Mouse (Mus musculus): ENCODE results near the gene Uaca. TPM values are rescaled to one million over a fixed set of nuclear protein-coding genes. Genes with fewer than 3 reads are reported as not detected.
"Not testable (repeated sequence)": the region's sequence is repeated elsewhere in the genome, so short reads cannot be mapped to it uniquely, and the experiment has no call there.

The Uaca gene
- polyA plus RNA-seq, 1 experiment from 2014 or later, result 19.2 TPM

DNA sequence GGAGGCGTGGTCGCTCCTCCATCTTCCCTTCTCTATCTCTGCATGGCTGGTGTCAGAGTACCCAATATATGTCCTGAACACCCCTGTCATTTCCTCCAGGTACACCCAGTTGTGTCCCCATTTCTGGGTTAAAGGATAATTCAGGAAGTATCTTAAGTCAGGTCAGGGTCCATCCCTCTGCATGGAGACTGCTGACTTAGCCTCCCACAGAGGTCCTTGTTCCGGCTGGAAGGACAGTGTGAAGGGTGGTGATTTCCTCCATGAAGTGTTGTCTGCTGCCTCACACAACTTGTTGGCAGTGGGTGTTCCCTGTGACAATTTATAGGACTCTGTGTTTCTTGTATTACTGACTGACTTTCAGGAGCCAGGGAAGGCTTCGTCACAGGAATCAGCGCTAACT lies 23.2 kb downstream of the Uaca start:
- Histone ChIP-seq H3K4me2 (no peak overlapping the region), H3K4me1 (ENCODE audit: control insufficient read depth, insufficient read depth, low read length) (peaks cover 27% of the 10 kb centered on the region), H3K36me3 (ENCODE audit: control insufficient read depth, insufficient read depth, low read length) (no peaks in the 10 kb centered on the region), H3K9me3 (replicated peaks; ENCODE audit: control insufficient read depth, low read length) (no peaks in the 10 kb centered on the region), H3K9ac (ENCODE audit: low read depth, low read length) (no peak overlapping the region), H3K4me3 (ENCODE audit: low read depth, low read length) (no peak overlapping the region), H3K27ac (ENCODE audit: low read depth, low read length) (no peak overlapping the region), H3K27me3 (ENCODE audit: control insufficient read depth, insufficient read depth, low read length) (no peaks in the 10 kb centered on the region)
- ATAC-seq (replicated peaks; ENCODE audit: insufficient number of reproducible peaks, low FRiP score, low TSS enrichment), result no peak
- 79% methylated on average over 5 of the region's 5 CpGs for WGBS (ENCODE audit: insufficient replicate concordance)

DNA sequence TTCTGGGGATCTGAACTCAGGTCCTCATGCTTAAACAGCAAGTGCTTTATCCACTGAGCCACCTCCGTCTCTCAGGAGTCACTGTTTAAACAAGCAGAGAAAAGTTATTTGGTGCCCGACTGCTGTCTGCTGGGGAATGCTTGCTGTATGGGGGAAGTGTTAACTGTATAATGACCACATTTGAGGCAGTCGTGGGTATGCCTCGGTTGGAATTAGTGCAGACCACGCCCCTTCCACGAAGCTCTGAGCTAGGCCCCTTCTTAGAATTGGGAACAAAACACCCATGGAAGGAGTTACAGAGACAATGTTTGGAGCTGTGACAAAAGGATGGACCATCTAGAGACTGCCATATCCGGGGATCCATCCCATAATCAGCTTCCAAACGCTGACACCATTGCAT lies 24.2 kb downstream of the Uaca start:
- not testable (repeated sequence) for H3K27me3 ChIP-seq (ENCODE audit: control insufficient read depth, insufficient read depth, low read length); H3K36me3 ChIP-seq (ENCODE audit: control insufficient read depth, insufficient read depth, low read length); ATAC-seq (replicated peaks; ENCODE audit: insufficient number of reproducible peaks, low FRiP score, low TSS enrichment); H3K27ac ChIP-seq (ENCODE audit: low read depth, low read length); H3K4me3 ChIP-seq (ENCODE audit: low read depth, low read length); H3K9me3 ChIP-seq (replicated peaks; ENCODE audit: control insufficient read depth, low read length)
- H3K4me2 ChIP-seq, result peak overlapping the region; percentile 10; the same call in 1 of the 2 replicates
- peaks cover 17% of the 10 kb centered on the region for H3K4me1 ChIP-seq (ENCODE audit: control insufficient read depth, insufficient read depth, low read length)
- H3K9ac ChIP-seq (ENCODE audit: low read depth, low read length), result 0 out of 2 replicates have a peak overlapping the region, but pooled peaks have one; percentile 22
- WGBS (ENCODE audit: insufficient replicate concordance), result 43% methylated on average over 7 of the region's 8 CpGs

DNA sequence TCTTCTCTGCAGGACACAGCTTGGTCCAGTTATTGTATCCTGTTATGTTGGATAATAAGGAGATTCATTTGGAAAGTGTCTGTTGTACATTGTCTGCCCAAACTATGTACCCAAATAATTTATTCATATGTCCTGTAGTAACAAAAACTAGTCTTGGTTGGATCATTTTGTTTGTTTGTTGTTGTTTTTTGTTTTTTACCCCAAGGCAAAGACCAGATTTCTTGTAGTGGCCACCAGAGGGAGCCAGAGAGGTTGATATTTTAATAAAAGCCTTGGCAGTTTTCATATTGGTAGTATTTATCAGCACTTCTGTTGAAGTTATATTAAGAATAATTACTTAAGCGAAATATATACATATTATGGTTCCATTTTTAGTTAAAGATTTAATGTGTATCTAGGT lies 25.0 kb downstream of the Uaca start:
- Histone ChIP-seq H3K4me3 (ENCODE audit: low read depth, low read length) (no peak overlapping the region), H3K4me2 (no peak overlapping the region), H3K27ac (ENCODE audit: low read depth, low read length) (no peak overlapping the region), H3K9ac (ENCODE audit: low read depth, low read length) (no peak overlapping the region), H3K9me3 (replicated peaks; ENCODE audit: control insufficient read depth, low read length) (no peaks in the 10 kb centered on the region), H3K36me3 (ENCODE audit: control insufficient read depth, insufficient read depth, low read length) (no peaks in the 10 kb centered on the region; the same call in 1 of the 2 replicates), H3K4me1 (ENCODE audit: control insufficient read depth, insufficient read depth, low read length) (peaks cover 9% of the 10 kb centered on the region; the same call in 1 of the 2 replicates), H3K27me3 (ENCODE audit: control insufficient read depth, insufficient read depth, low read length) (no peaks in the 10 kb centered on the region)
- WGBS (ENCODE audit: insufficient replicate concordance), result 25% methylated on average over 1 of the region's 1 CpGs
- ATAC-seq (replicated peaks; ENCODE audit: insufficient number of reproducible peaks, low FRiP score, low TSS enrichment), result no peak

DNA sequence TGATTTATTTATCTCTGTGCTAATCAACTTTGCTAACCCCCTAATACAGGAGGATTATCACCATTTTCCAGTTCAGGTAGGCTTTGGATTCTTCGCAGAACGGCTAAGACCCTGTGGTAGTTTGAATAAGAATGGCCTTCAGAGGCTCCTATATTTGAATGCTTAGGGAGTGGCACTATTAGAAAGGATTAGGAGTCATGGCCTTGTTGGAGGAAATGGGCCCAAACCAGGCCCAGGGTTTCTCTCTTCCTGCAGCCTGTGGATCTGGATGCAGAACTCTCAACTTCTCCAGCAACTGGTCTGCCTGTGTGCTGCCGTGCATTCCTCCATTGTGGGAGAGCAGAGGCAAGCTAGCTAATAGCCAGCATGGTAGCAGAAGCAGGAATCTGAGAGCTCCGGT lies 27.2 kb downstream of the Uaca start:
- Histone ChIP-seq H3K27ac (ENCODE audit: low read depth, low read length) (no peak overlapping the region), H3K36me3 (ENCODE audit: control insufficient read depth, insufficient read depth, low read length) (no peaks in the 10 kb centered on the region; the same call in 1 of the 2 replicates), H3K4me1 (ENCODE audit: control insufficient read depth, insufficient read depth, low read length) (peaks cover 7% of the 10 kb centered on the region), H3K4me2 (no peak overlapping the region), H3K9me3 (replicated peaks; ENCODE audit: control insufficient read depth, low read length) (no peaks in the 10 kb centered on the region), H3K4me3 (ENCODE audit: low read depth, low read length) (no peak overlapping the region), H3K27me3 (ENCODE audit: control insufficient read depth, insufficient read depth, low read length) (no peaks in the 10 kb centered on the region), H3K9ac (ENCODE audit: low read depth, low read length) (no peak overlapping the region)
- ATAC-seq (replicated peaks; ENCODE audit: insufficient number of reproducible peaks, low FRiP score, low TSS enrichment), result no peak
- 87% methylated on average over 4 of the region's 4 CpGs for WGBS (ENCODE audit: insufficient replicate concordance)

DNA sequence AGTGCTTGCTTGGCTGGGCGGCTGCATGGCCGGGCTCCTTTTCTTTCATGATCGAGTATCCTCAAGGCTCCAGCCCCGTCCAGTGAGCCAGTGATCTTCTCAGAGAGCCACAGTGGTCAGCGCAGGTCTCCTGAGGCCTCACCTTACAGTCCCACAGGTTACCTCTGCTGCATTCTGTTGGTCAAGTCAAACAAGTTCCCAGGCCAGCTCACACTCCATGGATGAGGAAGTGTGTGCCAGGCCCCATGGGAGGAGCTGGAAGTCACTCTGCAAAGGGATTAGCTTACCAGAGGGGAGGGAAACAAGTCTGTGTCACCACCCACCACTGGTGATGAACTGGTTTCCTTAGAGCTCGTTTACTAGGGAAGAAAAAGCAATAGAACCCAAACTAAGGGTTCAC lies 28.3 kb downstream of the Uaca start:
- H3K27me3 ChIP-seq (ENCODE audit: control insufficient read depth, insufficient read depth, low read length), result no peaks in the 10 kb centered on the region
- 83% methylated on average over 6 of the region's 6 CpGs for WGBS (ENCODE audit: insufficient replicate concordance)
- H3K36me3 ChIP-seq (ENCODE audit: control insufficient read depth, insufficient read depth, low read length), result no peaks in the 10 kb centered on the region; the same call in 1 of the 2 replicates
- H3K4me3 ChIP-seq (ENCODE audit: low read depth, low read length), result no peak overlapping the region
- ATAC-seq (replicated peaks; ENCODE audit: insufficient number of reproducible peaks, low FRiP score, low TSS enrichment), result no peak
- H3K4me2 ChIP-seq, result no peak overlapping the region
- no peak overlapping the region for H3K9ac ChIP-seq (ENCODE audit: low read depth, low read length)
- no peak overlapping the region for H3K27ac ChIP-seq (ENCODE audit: low read depth, low read length)
- peaks cover 2% of the 10 kb centered on the region for H3K4me1 ChIP-seq (ENCODE audit: control insufficient read depth, insufficient read depth, low read length)
- no peaks in the 10 kb centered on the region for H3K9me3 ChIP-seq (replicated peaks; ENCODE audit: control insufficient read depth, low read length)

DNA sequence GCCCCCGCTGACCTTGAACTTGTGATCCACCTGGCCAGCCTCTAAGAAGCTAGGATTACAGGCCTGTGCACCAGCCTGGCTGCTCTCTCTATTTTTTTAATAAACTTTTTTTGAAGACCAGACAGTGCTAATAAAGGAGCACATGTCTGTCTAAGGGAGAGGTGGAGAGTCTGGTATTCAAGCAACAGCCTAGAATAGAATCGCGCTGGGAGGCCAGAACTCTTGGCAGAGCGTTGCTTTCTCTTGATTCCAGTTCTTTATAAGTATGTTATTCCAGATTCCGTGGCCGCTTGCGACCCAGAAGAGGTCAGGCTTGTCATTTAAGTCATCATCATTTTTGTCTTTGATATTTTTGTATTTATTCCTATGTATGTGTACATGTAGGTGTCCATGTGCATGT lies 31.2 kb downstream of the Uaca start:
- Histone ChIP-seq H3K27ac (ENCODE audit: low read depth, low read length) (no peak overlapping the region), H3K27me3 (ENCODE audit: control insufficient read depth, insufficient read depth, low read length) (no peaks in the 10 kb centered on the region), H3K36me3 (ENCODE audit: control insufficient read depth, insufficient read depth, low read length) (no peaks in the 10 kb centered on the region; the same call in 1 of the 2 replicates), H3K9me3 (replicated peaks; ENCODE audit: control insufficient read depth, low read length) (no peaks in the 10 kb centered on the region), H3K9ac (ENCODE audit: low read depth, low read length) (no peak overlapping the region), H3K4me1 (ENCODE audit: control insufficient read depth, insufficient read depth, low read length) (peaks cover 3% of the 10 kb centered on the region), H3K4me3 (ENCODE audit: low read depth, low read length) (no peak overlapping the region), H3K4me2 (no peak overlapping the region)
- no peak for ATAC-seq (replicated peaks; ENCODE audit: insufficient number of reproducible peaks, low FRiP score, low TSS enrichment)
- WGBS (ENCODE audit: insufficient replicate concordance), result 92% methylated on average over 7 of the region's 7 CpGs

DNA sequence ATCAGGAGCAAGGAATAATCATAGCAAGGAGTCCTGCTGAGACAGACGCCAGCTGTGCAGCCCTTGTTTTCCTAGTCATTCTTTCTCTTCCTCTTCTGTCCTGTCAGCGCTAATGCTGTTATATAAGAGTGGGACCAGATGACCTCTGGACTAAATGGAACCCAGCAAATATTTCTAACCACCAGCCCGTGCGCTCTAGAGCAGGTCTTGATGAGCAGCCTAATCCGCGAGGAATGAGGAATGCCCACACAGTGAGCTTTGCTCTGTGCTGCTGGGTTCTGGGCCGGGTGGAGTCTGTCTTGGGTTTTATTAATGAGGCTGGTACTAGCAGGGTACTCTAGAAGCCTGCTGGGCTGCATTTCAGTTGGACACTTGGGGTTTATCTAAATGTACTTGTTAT lies 32.4 kb downstream of the Uaca start:
- Histone ChIP-seq H3K36me3 (ENCODE audit: control insufficient read depth, insufficient read depth, low read length) (no peaks in the 10 kb centered on the region; the same call in 1 of the 2 replicates), H3K9ac (ENCODE audit: low read depth, low read length) (no peak overlapping the region), H3K9me3 (replicated peaks; ENCODE audit: control insufficient read depth, low read length) (no peaks in the 10 kb centered on the region), H3K27ac (ENCODE audit: low read depth, low read length) (no peak overlapping the region), H3K4me2 (no peak overlapping the region), H3K27me3 (ENCODE audit: control insufficient read depth, insufficient read depth, low read length) (no peaks in the 10 kb centered on the region), H3K4me1 (ENCODE audit: control insufficient read depth, insufficient read depth, low read length) (peaks cover 3% of the 10 kb centered on the region), H3K4me3 (ENCODE audit: low read depth, low read length) (no peak overlapping the region)
- 68% methylated on average over 7 of the region's 7 CpGs for WGBS (ENCODE audit: insufficient replicate concordance)
- no peak for ATAC-seq (replicated peaks; ENCODE audit: insufficient number of reproducible peaks, low FRiP score, low TSS enrichment)

DNA sequence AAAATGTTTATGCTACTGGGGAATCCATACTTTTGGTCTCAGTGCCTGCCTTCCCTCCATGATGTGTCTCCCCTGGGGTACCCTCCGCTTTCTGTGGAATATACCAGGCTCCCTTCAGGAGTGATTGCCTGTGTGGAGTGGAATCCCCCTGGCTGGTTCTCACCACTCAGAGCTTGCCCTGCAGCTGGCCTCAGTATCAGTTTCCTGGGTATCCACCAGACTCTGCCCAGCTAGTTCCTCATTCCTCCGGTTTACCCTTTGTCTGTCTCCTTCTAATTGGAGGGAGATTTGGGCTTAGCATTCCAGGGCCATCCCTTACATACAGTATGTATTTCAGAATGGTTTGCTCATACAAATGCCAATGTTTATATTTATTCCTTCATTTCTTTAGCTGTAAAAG lies 33.9 kb downstream of the Uaca start:
- ATAC-seq (replicated peaks; ENCODE audit: insufficient number of reproducible peaks, low FRiP score, low TSS enrichment), result no peak
- Histone ChIP-seq H3K27me3 (ENCODE audit: control insufficient read depth, insufficient read depth, low read length) (no peaks in the 10 kb centered on the region), H3K4me3 (ENCODE audit: low read depth, low read length) (no peak overlapping the region), H3K27ac (ENCODE audit: low read depth, low read length) (no peak overlapping the region), H3K9ac (ENCODE audit: low read depth, low read length) (no peak overlapping the region), H3K36me3 (ENCODE audit: control insufficient read depth, insufficient read depth, low read length) (no peaks in the 10 kb centered on the region; the same call in 1 of the 2 replicates), H3K4me2 (no peak overlapping the region), H3K4me1 (ENCODE audit: control insufficient read depth, insufficient read depth, low read length) (peaks cover 3% of the 10 kb centered on the region), H3K9me3 (replicated peaks; ENCODE audit: control insufficient read depth, low read length) (no peaks in the 10 kb centered on the region)
- 69% methylated on average over 2 of the region's 2 CpGs for WGBS (ENCODE audit: insufficient replicate concordance)

DNA sequence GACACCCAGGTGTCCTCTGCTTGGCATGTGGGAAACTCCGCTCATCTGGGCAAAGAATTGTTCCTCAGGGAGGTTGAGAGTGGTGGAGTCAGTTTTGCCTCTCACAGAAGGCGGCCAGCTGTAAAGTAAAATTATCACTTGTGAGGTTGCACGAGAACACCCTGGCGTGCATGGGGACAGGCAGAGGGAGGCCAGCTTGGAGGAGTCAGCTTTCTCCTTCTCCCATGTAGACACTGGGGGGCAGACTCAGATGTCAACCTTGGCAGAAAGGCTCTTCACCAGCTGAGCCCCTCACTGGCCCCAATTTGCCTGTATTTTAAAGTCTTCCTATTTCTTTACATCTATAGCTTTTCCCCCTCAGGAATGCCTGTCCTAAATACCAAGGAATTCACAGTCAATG lies 35.3 kb downstream of the Uaca start:
- no peak for ATAC-seq (replicated peaks; ENCODE audit: insufficient number of reproducible peaks, low FRiP score, low TSS enrichment)
- H3K4me2 ChIP-seq, result no peak overlapping the region
- H3K27me3 ChIP-seq (ENCODE audit: control insufficient read depth, insufficient read depth, low read length), result no peaks in the 10 kb centered on the region
- H3K9me3 ChIP-seq (replicated peaks; ENCODE audit: control insufficient read depth, low read length), result no peaks in the 10 kb centered on the region
- no peak overlapping the region for H3K4me3 ChIP-seq (ENCODE audit: low read depth, low read length)
- H3K9ac ChIP-seq (ENCODE audit: low read depth, low read length), result no peak overlapping the region
- 68% methylated on average over 4 of the region's 4 CpGs for WGBS (ENCODE audit: insufficient replicate concordance)
- no peak overlapping the region for H3K27ac ChIP-seq (ENCODE audit: low read depth, low read length)
- H3K4me1 ChIP-seq (ENCODE audit: control insufficient read depth, insufficient read depth, low read length), result peaks cover 3% of the 10 kb centered on the region
- H3K36me3 ChIP-seq (ENCODE audit: control insufficient read depth, insufficient read depth, low read length), result no peaks in the 10 kb centered on the region; the same call in 1 of the 2 replicates
